Mouse (Mus musculus) midbrain, embryonic 10.5 days (tissue): ENCODE data around the gene Tlr6. TPM values are rescaled to one million over a fixed set of nuclear protein-coding genes. Genes with fewer than 3 reads are reported as not detected.

Experiments used
- DNase-seq: peaks from one replicate; pipeline ENCODE4 v3.0.0-alpha.2; 2017; ENCODE audit warnings: low spot score
- H3K27ac ChIP-seq: fragments of 300-500 bp; sonication (generic); replicated peaks from 2 replicates; pipeline ENCODE4 v1.5.1; 2016; ENCODE audit warnings: mild to moderate bottlenecking
- H3K27me3 ChIP-seq: fragments of 300-500 bp; sonication (generic); 2 replicates; pipeline ENCODE4 v1.6.1; 2016; ENCODE audit warnings: low read depth, mild to moderate bottlenecking; ENCODE audit not compliant: poor library complexity, severe bottlenecking
- H3K36me3 ChIP-seq: fragments of 300-500 bp; sonication (generic); 2 replicates; pipeline ENCODE4 v1.6.1; 2016; ENCODE audit warnings: mild to moderate bottlenecking, moderate library complexity
- H3K4me1 ChIP-seq: fragments of 300-500 bp; sonication (generic); 2 replicates; pipeline ENCODE4 v1.6.1; 2016
- H3K4me3 ChIP-seq: fragments of 300-500 bp; sonication (generic); 2 replicates; pipeline ENCODE4 v1.5.1; 2016; ENCODE audit warnings: mild to moderate bottlenecking, moderate library complexity
- H3K9me3 ChIP-seq: fragments of 300-500 bp; sonication (generic); replicated peaks from 2 replicates; pipeline ENCODE4 v1.6.1; 2016; ENCODE audit warnings: mild to moderate bottlenecking
- WGBS: fragments of 180-500 bp; shearing (Covaris S2); methylation state at CpG from one replicate; pipeline ENCODE4 v1.1.7; 2016; 5-methylcytosine and 5-hydroxymethylcytosine counted together
- polyA plus RNA-seq: library from polyadenylated mRNA; unstranded; fragments of >200 nt; fragmentation: Nextera tagmentation; extraction: Ambion mirVana; gene quantifications from 2 replicates; pipeline ENCODE4 v1.2.1, GENCODE M21; 2016

Tlr6 gene
- polyA plus RNA-seq, 1 experiment from 2014 or later = 0.39 TPM

DNA sequence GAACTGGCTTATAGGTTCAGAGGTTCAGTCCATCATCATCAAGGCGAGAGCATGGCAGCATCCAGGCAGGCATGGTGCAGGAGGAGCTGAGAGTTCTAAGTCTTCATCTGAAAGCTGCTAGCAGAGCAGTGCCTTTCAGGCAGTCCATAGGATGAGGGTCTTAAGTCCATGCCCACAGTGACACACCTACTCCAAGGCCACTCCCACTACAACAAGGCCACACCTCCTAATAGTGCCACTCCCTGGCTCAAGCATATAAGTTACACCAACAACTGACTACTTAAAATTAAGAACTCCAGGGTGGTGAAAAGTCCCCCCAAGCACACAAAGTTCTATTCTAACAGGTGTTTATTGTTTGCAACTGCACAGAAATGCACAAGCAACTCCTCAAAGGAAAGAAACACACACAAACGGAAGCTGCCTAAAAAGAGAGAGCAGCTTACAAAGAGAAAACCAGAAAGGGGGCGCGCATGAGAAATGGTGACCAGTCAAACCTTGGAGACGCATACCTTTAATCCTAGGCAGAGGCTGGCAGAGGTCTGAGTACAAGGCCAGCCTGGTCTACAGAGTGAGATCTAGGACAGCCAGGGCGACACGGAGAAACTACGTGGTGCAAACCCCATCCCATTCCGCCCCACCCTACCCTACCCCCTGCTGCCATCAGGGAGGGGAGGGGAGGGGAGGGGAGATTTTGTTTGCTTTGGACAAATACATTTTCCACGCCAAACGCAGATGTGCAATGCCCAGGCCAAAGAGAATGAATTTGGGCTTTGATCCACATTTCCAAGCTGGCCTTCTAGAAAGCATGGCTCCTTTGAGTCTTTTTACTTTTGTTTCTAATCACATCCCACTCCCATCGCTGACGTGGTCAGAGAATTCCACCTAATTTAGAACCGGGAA, 9.3 kb upstream of the Tlr6 start:
- H3K27me3 ChIP-seq = peaks cover 21% of the 10 kb centered on the region
- 4% methylated on average over 14 of the region's 14 CpGs for WGBS
- peak; percentile 29 for DNase-seq
- H3K4me3 ChIP-seq = peak overlapping the region; percentile 77
- H3K27ac ChIP-seq = peak overlapping the region; percentile 85
- no peaks in the 10 kb centered on the region for H3K36me3 ChIP-seq
- H3K4me1 ChIP-seq = peaks cover 39% of the 10 kb centered on the region
- no peaks in the 10 kb centered on the region for H3K9me3 ChIP-seq

DNA sequence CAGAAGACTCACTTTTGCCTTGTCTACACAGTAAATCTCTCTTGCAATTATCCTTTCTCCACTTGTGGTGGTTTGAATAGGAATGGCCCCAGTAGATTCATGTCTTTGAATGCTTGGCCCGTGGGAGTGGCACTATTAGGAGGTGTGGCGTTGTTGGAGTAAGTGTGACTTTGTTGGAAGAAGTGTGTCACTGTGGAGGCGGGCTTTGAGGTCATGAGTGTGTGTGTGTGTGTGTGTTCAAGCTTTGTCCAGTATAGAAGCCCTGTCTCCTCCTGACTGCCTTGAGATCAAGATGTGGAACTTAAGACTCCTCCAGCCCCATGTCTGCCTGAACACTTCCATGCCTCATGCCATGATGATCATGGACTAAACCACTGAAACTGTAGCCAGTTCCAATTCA, 3.8 kb upstream of the Tlr6 start:
- Histone ChIP-seq H3K4me3 (no peak overlapping the region), H3K27ac (no peak overlapping the region), H3K27me3 (peaks cover 4% of the 10 kb centered on the region; the same call in 1 of the 2 replicates), H3K9me3 (no peaks in the 10 kb centered on the region), H3K36me3 (no peaks in the 10 kb centered on the region), H3K4me1 (peaks cover 10% of the 10 kb centered on the region)
- DNase-seq = no peak
- WGBS = 90% methylated on average over 3 of the region's 3 CpGs

DNA sequence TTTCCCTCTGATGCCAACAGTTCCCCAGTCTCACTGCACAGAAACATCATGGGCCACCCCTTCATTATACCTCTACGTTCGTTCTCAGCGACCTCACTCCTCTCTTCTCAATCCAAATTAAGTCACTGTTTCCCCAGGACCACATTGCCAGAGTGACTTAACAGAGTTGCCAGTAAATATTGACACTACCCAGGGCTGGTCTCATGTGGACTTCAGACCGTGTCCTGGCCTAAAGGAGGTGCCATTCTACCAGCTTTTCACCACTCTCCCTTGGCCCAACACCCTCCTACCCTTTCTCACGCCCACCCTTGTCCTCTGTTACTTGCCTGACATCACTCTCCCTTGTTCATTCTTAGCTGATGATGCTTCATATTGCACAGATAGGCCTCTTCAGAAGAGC, 3.4 kb upstream of the Tlr6 start:
- no peaks in the 10 kb centered on the region for H3K27me3 ChIP-seq
- H3K9me3 ChIP-seq = no peaks in the 10 kb centered on the region
- DNase-seq = no peak
- WGBS = 89% methylated on average over 5 of the region's 5 CpGs
- H3K4me3 ChIP-seq = no peak overlapping the region
- H3K4me1 ChIP-seq = peaks cover 10% of the 10 kb centered on the region
- H3K27ac ChIP-seq = no peak overlapping the region
- H3K36me3 ChIP-seq = no peaks in the 10 kb centered on the region

DNA sequence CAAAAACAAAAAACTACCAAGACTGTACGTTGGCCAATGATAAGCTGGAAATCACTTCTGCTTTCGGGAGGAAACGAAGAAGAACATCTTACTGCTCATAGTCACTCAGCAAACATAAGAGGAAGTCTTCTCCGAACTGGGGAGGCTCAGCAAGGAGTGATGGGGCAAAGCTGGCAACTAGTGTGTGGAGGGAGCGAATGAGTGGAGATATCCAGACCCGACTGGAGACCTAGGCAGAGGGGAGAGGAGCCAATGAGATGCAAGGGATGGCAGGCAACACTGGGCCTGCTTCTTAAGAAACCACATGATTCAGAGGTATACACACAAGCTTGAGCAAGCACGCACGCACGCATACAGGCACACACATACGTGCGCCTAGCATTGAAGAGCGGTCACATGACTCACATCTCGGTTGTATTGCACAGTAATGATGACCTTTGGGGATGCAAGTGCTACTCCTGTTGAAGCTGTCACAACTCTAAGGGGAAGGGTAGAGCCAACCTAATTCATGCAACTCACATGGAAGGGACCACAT, 1.0 kb upstream of the Tlr6 start:
- no peaks in the 10 kb centered on the region for H3K27me3 ChIP-seq
- 94% methylated on average over 13 of the region's 13 CpGs for WGBS
- no peaks in the 10 kb centered on the region for H3K36me3 ChIP-seq
- H3K4me3 ChIP-seq = no peak overlapping the region
- H3K27ac ChIP-seq = no peak overlapping the region
- H3K4me1 ChIP-seq = no peaks in the 10 kb centered on the region
- no peak for DNase-seq
- no peaks in the 10 kb centered on the region for H3K9me3 ChIP-seq

GRCm38 (mm10) chr5:64958991-64959842, 680 bp downstream of the Tlr6 start:
- Histone ChIP-seq H3K27ac (no peak overlapping the region), H3K36me3 (no peaks in the 10 kb centered on the region), H3K27me3 (no peaks in the 10 kb centered on the region), H3K4me1 (no peaks in the 10 kb centered on the region), H3K9me3 (no peaks in the 10 kb centered on the region), H3K4me3 (no peak overlapping the region)
- no peak for DNase-seq
- 88% methylated on average over 22 of the region's 22 CpGs for WGBS

- Histone ChIP-seq H3K36me3 (no peaks in the 10 kb centered on the region), H3K27me3 (no peaks in the 10 kb centered on the region), H3K4me3 (no peak overlapping the region), H3K27ac (no peak overlapping the region), H3K4me1 (no peaks in the 10 kb centered on the region), H3K9me3 (no peaks in the 10 kb centered on the region)
- DNase-seq = no peak
- WGBS = 87% methylated on average over 8 of the region's 8 CpGs
Observed at GRCm38 (mm10) chr5:64954931-64955330, 5.0 kb downstream of the Tlr6 start.

- H3K4me3 ChIP-seq = no peak overlapping the region
- H3K27me3 ChIP-seq = no peaks in the 10 kb centered on the region
- 89% methylated on average over 5 of the region's 5 CpGs for WGBS
- no peaks in the 10 kb centered on the region for H3K36me3 ChIP-seq
- no peak overlapping the region for H3K27ac ChIP-seq
- no peaks in the 10 kb centered on the region for H3K4me1 ChIP-seq
- DNase-seq = no peak
- no peaks in the 10 kb centered on the region for H3K9me3 ChIP-seq
Observed at GRCm38 (mm10) chr5:64951486-64951885, 8.4 kb downstream of the Tlr6 start.

DNA sequence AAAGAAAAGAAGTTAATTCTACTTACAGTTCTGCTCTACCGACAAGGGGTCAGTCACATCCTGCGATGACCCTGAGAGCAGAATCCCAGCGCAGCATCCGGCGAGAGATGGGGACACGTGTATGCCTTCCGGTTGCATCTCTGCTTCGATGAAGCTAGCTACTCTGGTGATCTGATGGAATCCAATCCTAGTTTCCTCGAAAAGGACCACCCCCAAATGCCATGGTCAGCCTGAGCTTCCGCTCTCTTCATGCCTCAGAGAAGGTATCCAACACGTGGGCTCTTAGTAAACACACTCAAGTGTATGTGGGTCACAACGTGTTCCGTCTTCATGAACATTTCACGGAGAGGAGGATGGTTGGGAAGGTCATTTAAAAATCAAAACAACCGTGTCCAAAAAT, 27.1 kb downstream of the Tlr6 start:
- no peak for DNase-seq
- Histone ChIP-seq H3K36me3 (no peaks in the 10 kb centered on the region), H3K9me3 (no peaks in the 10 kb centered on the region), H3K4me3 (no peak overlapping the region), H3K27me3 (no peaks in the 10 kb centered on the region), H3K27ac (no peak overlapping the region), H3K4me1 (no peaks in the 10 kb centered on the region)
- 89% methylated on average over 15 of the region's 15 CpGs for WGBS

DNA sequence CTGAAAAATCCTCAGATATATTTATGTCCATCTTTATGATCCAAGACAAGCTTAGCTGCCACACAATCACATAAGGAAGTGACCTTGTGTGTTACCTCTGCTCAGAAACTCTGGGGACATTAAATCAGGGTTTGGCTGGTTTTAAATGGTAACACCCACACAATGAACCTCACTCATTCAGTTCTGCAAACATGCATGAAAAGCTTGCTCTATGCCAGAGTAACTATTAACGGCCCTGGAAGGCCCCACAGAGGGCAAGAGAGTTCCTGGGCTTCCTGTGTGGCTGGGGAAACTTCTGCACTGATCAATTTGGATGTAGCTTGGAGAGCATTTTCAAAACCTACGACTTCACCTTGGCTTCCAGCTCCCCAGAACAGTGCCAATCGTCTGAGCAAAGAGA, 27.7 kb downstream of the Tlr6 start:
- H3K27me3 ChIP-seq = no peaks in the 10 kb centered on the region
- H3K9me3 ChIP-seq = no peaks in the 10 kb centered on the region
- no peaks in the 10 kb centered on the region for H3K4me1 ChIP-seq
- DNase-seq = no peak
- 83% methylated on average over 3 of the region's 3 CpGs for WGBS
- H3K27ac ChIP-seq = no peak overlapping the region
- no peak overlapping the region for H3K4me3 ChIP-seq
- no peaks in the 10 kb centered on the region for H3K36me3 ChIP-seq

DNA sequence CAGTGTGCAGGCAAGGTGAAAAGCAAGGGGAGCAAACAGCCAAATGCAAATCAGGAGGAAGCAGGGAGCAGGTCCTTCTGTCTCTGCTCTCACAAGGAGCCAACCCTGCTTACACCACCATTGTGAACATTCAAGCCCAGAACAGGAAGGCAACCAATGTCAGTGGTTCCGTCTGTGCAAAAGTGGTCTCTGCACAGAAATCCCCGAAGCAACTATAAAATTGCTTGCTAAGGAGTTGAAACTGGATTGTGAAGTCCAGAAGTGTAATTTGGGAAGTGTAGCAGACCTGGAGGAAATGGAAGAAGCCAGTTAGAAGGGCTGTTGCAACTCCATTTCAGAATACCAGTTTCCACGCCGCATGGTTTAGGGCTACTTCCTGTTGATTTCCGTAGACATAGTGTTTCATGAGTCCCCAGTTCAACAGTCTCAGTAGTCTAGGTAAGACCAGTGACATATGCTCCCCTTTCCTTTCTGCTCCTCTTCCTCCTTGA, 37.0 kb downstream of the Tlr6 start:
- Histone ChIP-seq H3K4me1 (no peaks in the 10 kb centered on the region), H3K4me3 (no peak overlapping the region), H3K36me3 (no peaks in the 10 kb centered on the region), H3K27me3 (no peaks in the 10 kb centered on the region), H3K27ac (no peak overlapping the region), H3K9me3 (no peaks in the 10 kb centered on the region)
- DNase-seq = no peak
- 90% methylated on average over 5 of the region's 5 CpGs for WGBS

DNA sequence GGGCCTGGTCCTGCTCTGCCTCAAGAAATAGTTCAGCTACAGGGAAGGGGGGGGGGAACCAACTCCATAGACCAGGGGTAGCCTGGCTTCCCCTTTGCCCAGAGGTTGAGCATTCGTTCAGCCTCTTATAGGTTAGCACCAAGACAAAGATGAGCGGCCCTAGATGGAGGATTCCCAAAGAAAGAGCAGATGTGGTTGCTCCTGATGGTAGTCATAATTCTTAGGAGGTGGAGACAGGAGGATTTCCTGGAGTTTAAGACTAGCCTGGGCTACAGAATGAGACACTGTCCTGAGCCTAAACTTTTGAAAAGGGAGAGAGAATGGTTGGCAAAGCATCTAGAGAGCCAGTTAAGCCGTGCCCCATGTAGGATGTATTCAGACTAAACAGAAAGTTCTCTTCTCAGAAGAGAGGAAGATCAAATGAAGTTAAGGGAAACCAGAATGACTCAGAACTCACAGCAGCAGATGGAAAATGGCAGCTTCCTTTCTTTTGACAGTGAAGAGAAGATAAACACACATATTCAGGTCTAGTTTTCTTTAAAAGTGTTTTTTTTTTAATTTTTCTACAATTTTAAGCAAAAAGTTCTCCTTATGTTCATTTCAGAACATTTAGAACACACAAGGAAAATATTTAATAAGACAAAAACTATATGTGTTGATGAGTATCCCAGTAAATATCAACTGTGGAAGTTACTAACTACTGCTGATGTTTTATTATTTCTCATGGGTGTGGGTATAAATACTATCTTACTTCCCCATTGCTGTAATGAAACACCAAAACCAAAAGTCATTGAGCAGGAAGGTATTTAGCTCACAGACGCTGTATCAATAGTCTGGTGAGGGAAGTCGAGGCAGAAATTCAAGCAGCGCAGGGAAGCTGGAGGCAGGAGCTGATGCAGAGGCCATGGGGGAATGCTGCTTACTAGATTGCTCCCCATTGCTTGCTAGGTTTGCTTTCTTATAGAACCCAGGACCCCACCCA, 41.0 kb downstream of the Tlr6 start:
- H3K4me3 ChIP-seq = no peak overlapping the region
- 89% methylated on average over 6 of the region's 6 CpGs for WGBS
- no peaks in the 10 kb centered on the region for H3K27me3 ChIP-seq
- no peaks in the 10 kb centered on the region for H3K36me3 ChIP-seq
- H3K4me1 ChIP-seq = no peaks in the 10 kb centered on the region
- no peak for DNase-seq
- H3K9me3 ChIP-seq = peaks cover 7% of the 10 kb centered on the region
- no peak overlapping the region for H3K27ac ChIP-seq

DNA sequence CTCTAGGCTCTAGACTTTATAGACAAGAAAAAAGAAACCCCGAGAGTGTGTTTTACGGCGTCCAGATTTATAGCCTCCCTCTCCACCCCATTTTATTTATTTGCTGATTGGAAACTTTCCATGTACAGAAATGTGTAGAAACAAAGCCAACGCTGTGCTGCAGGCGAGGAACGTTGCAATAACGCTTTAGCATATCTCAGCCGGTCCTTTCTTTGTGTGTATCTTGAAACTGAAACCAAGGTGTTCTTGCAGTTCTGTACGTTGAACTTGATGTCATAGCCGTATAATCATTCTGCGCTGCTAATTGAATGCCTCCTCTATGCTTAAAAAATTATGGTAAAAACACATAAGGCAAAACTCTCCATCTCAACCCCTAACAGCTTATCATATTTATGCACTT, 42.2 kb downstream of the Tlr6 start:
- WGBS = 94% methylated on average over 11 of the region's 11 CpGs
- H3K27ac ChIP-seq = no peak overlapping the region
- H3K4me1 ChIP-seq = no peaks in the 10 kb centered on the region
- no peaks in the 10 kb centered on the region for H3K27me3 ChIP-seq
- H3K9me3 ChIP-seq = peaks cover 7% of the 10 kb centered on the region
- no peak for DNase-seq
- no peak overlapping the region for H3K4me3 ChIP-seq
- H3K36me3 ChIP-seq = no peaks in the 10 kb centered on the region
